Mouse (Mus musculus) kidney, postnatal 10 days (tissue): Measurements from ENCODE around the gene Chchd3.

Source experiments
- DNase-seq: peaks from one replicate; pipeline ENCODE4 v3.0.0; 2021; ENCODE audit warnings: mixed read lengths

Chchd3 gene

GRCm38 (mm10) chr6:32795653-32796500 lies 264.2 kb downstream of the Chchd3 start:
- DNase-seq = no peak

- no peak for DNase-seq
Measured at GRCm38 (mm10) chr6:32793575-32793974, 266.5 kb downstream of the Chchd3 start.

GRCm38 (mm10) chr6:32793163-32793562 lies 266.9 kb downstream of the Chchd3 start:
- no peak for DNase-seq

- DNase-seq = no peak
Measured at GRCm38 (mm10) chr6:32790487-32790886, 269.6 kb downstream of the Chchd3 start.

GRCm38 (mm10) chr6:32787399-32787798 lies 272.7 kb downstream of the Chchd3 start:
- no peak for DNase-seq

- no peak for DNase-seq
Measured at GRCm38 (mm10) chr6:32786196-32786595, 273.9 kb downstream of the Chchd3 start.

GRCm38 (mm10) chr6:32783102-32783501 lies 277.0 kb downstream of the Chchd3 start:
- no peak for DNase-seq

- peak; percentile 44 for DNase-seq
Measured at GRCm38 (mm10) chr6:32780602-32781001, 279.5 kb downstream of the Chchd3 start.

- DNase-seq = no peak
Measured at GRCm38 (mm10) chr6:32776384-32776783, 283.7 kb downstream of the Chchd3 start.

GRCm38 (mm10) chr6:32754524-32754923 lies 305.5 kb downstream of the Chchd3 start:
- DNase-seq = no peak

- no peak for DNase-seq
Measured at GRCm38 (mm10) chr6:32749821-32750220, 310.2 kb downstream of the Chchd3 start.

- DNase-seq = no peak
Measured at GRCm38 (mm10) chr6:32748777-32749176, 311.3 kb downstream of the Chchd3 start.

- DNase-seq = peak; percentile 24
Measured at GRCm38 (mm10) chr6:32747333-32747732, 312.7 kb downstream of the Chchd3 start.
